Mouse (Mus musculus) stomach, postnatal 0 days (tissue): ENCODE results near the gene Nsun3. TPM values are rescaled to one million over a fixed set of nuclear protein-coding genes. Genes with fewer than 3 reads are reported as not detected.

Experiments
- ATAC-seq: fragments of 200-750 bp; cut with Nextera tagmentation; 2 replicates; pipeline ENCODE4 v1.8.0; 2017; ENCODE audit not compliant: low FRiP score, low TSS enrichment
- DNase-seq: peaks from one replicate; pipeline ENCODE4 v3.0.0-alpha.2; 2016; ENCODE audit warnings: low spot score
- H3K27ac ChIP-seq: fragments of 300-500 bp; sonication (generic); replicated peaks from 2 replicates; pipeline ENCODE4 v1.5.1; 2014; ENCODE audit warnings: mild to moderate bottlenecking, control low read depth
- H3K27me3 ChIP-seq: fragments of 300-500 bp; sonication (generic); 2 replicates; pipeline ENCODE4 v1.6.1; 2014; ENCODE audit warnings: low read length; ENCODE audit not compliant: control insufficient read depth, insufficient read depth
- H3K36me3 ChIP-seq: fragments of 300-500 bp; sonication (generic); 2 replicates; pipeline ENCODE4 v1.6.1; 2014; ENCODE audit warnings: low read length, mixed read lengths; ENCODE audit not compliant: control insufficient read depth, insufficient read depth
- H3K4me1 ChIP-seq: fragments of 300-500 bp; sonication (generic); replicated peaks from 2 replicates; pipeline ENCODE4 v1.6.1; 2014; ENCODE audit warnings: antibody characterized with exemption; ENCODE audit not compliant: control insufficient read depth, insufficient read depth
- H3K4me2 ChIP-seq: fragments of 300-500 bp; sonication (generic); replicated peaks from 2 replicates; pipeline ENCODE4 v1.6.1; 2014; ENCODE audit warnings: low read depth, mild to moderate bottlenecking, control low read depth, moderate library complexity
- H3K4me3 ChIP-seq: fragments of 300-500 bp; sonication (generic); 2 replicates; pipeline ENCODE4 v1.5.1; 2014; ENCODE audit warnings: low read depth, low read length, control low read depth
- H3K9ac ChIP-seq: fragments of 300-500 bp; sonication (generic); 2 replicates; pipeline ENCODE4 v1.6.1; 2014; ENCODE audit warnings: mild to moderate bottlenecking, low read length, control low read depth, mixed read lengths
- H3K9me3 ChIP-seq: fragments of 300-500 bp; sonication (generic); 2 replicates; pipeline ENCODE4 v1.6.1; 2016; ENCODE audit warnings: low read length; ENCODE audit not compliant: control insufficient read depth
- CTCF ChIP-seq: IDR thresholded peaks from 2 replicates; pipeline ENCODE4 v1.5.1; 2016; ENCODE audit warnings: antibody characterized with exemption, low read depth, mild to moderate bottlenecking, moderate library complexity
- EP300 ChIP-seq: optimal IDR thresholded peaks from 2 replicates; pipeline ENCODE3; 2016; ENCODE audit warnings: antibody characterized with exemption
- WGBS: fragments of 180-500 bp; shearing (Covaris S2); extraction: QIAGEN DNeasy Blood & Tissue Kit; methylation state at CpG from one replicate; pipeline ENCODE4 v1.1.7; 2014; 5-methylcytosine and 5-hydroxymethylcytosine counted together
- microRNA-seq: library from miRNA; unstranded; fragments of <30 nt; microRNA quantifications from one replicate; pipeline ENCODE4, GENCODE M21; 2016
- polyA plus RNA-seq: library from polyadenylated mRNA; unstranded; fragments of >200 nt; fragmentation: Nextera tagmentation; extraction: Ambion mirVana; gene quantifications from 2 replicates; pipeline ENCODE4 v1.2.1, GENCODE M21; 2015

Nsun3 gene
- polyA plus RNA-seq, 1 experiment from 2014 or later, result 4.8 TPM

DNA sequence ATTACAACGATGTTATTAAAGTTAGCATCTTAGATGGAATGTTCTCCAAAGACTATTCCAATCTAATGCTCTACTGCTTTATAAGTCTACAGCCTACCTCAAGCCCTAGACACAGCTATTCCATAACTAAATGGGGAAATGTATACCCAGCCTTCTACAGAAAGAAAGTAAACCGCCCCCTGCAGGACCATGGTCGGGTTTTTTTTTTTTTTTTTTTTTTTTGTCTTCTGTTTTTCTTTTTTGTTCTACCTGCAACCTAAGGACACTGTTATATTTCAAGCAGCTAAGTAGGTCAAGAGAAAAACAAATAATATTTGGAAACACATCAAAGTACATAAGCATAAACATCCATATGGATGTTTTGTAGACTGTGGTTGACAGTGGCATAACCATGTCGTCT is 101.1 kb downstream of the Nsun3 start:
- no peak for TF ChIP-seq CTCF
- no peak for TF ChIP-seq EP300
- ATAC-seq, result no peak

More for the DNA sequence above, 101.1 kb downstream of the Nsun3 start:
- H3K27ac ChIP-seq, result no peak overlapping the region
- WGBS, result 80% methylated on average over 4 of the region's 4 CpGs
- H3K4me2 ChIP-seq, result no peak overlapping the region
- no peak overlapping the region for H3K9ac ChIP-seq
- H3K9me3 ChIP-seq, result no peaks in the 10 kb centered on the region
- no peak for DNase-seq
- H3K4me1 ChIP-seq, result no peaks in the 10 kb centered on the region
- no peaks in the 10 kb centered on the region for H3K27me3 ChIP-seq
- H3K4me3 ChIP-seq, result no peak overlapping the region
- H3K36me3 ChIP-seq, result no peaks in the 10 kb centered on the region

Small RNA genes lying within 50 kb of the gene (microRNA-seq; reads per million reads assigned to microRNA genes)
- not detected for gene Gm25986

Other genes starting within 250 kb of the Nsun3 start
- gene Stx19, start 27.9 kb upstream of the Nsun3 start, polyA plus RNA-seq, result 12.9 and 14.1 TPM in 2 replicates
- 10.1 and 12.1 TPM in 2 replicates for gene Arl13b, start 60.2 kb upstream of the Nsun3 start, polyA plus RNA-seq
- gene Pros1, start 67.5 kb upstream of the Nsun3 start, polyA plus RNA-seq, result 24.9 and 26.6 TPM in 2 replicates